Mouse (Mus musculus) hindbrain, embryonic 10.5 days (tissue): ENCODE data around the gene Atg5. TPM values are rescaled to one million over a fixed set of nuclear protein-coding genes. Genes with fewer than 3 reads are reported as not detected.

Experiments
- DNase-seq: peaks from one replicate; pipeline ENCODE4 v3.0.0-alpha.2; 2017; ENCODE audit warnings: low spot score
- H3K27ac ChIP-seq: fragments of 300-500 bp; sonication (generic); 2 replicates; pipeline ENCODE4 v1.5.1; 2016; ENCODE audit warnings: mild to moderate bottlenecking, moderate library complexity
- H3K27me3 ChIP-seq: fragments of 300-500 bp; sonication (generic); 2 replicates; pipeline ENCODE4 v1.6.1; 2016; ENCODE audit warnings: mild to moderate bottlenecking; ENCODE audit not compliant: poor library complexity, insufficient read depth, severe bottlenecking
- H3K36me3 ChIP-seq: fragments of 300-500 bp; sonication (generic); 2 replicates; pipeline ENCODE4 v1.6.1; 2016; ENCODE audit warnings: mild to moderate bottlenecking, moderate library complexity
- H3K4me1 ChIP-seq: fragments of 300-500 bp; sonication (generic); replicated peaks from 2 replicates; pipeline ENCODE4 v1.6.1; 2016; ENCODE audit warnings: mild to moderate bottlenecking
- H3K4me3 ChIP-seq: fragments of 300-500 bp; sonication (generic); 2 replicates; pipeline ENCODE4 v1.5.1; 2016; ENCODE audit warnings: mild to moderate bottlenecking, moderate library complexity
- H3K9me3 ChIP-seq: fragments of 300-500 bp; sonication (generic); 2 replicates; pipeline ENCODE4 v1.6.1; 2016; ENCODE audit warnings: mild to moderate bottlenecking, moderate library complexity
- WGBS: fragments of 180-500 bp; shearing (Covaris S2); methylation state at CpG from one replicate; pipeline ENCODE4 v1.1.7; 2016; 5-methylcytosine and 5-hydroxymethylcytosine counted together
- polyA plus RNA-seq: library from polyadenylated mRNA; unstranded; fragments of >200 nt; fragmentation: Nextera tagmentation; extraction: Ambion mirVana; gene quantifications from 2 replicates; pipeline ENCODE4 v1.2.1, GENCODE M21; 2016

Gene Atg5
- polyA plus RNA-seq, 1 experiment from 2014 or later = 52.5 TPM

DNA sequence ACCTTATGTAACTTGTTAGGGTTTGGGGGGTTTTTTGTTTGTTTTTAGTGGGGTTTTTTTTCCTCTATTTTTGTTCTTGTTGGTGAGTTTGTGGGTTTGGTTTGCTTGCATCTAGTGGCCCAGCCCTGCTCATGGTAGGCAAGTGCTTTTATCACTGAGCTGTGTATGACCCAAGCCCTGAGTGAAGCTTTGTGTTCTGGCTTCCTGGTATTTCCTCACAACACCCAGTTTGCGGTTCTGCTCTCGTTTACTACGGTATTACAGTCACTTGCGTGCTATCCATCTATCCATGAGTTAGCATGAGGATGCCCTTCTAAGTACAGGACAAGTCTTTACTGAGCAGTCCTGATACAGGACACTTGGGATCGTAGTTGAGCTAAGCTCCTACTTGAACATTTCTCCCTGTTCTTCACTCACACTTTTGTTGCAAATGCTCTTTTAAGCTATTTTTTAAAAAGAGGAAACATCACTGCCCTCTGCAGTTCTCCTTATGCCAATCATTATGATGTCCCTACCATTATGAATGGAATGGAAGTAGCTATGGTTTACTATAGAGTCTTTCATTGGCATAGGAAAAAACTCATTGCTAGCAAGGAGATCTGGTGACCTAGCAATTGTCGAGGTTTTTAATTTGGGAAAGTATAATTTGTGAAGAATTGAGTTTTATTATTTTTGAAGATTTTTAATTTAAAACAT is 73.8 kb downstream of the Atg5 start:
- no peaks in the 10 kb centered on the region for H3K27me3 ChIP-seq
- 93% methylated on average over 6 of the region's 6 CpGs for WGBS
- no peak overlapping the region for H3K27ac ChIP-seq
- no peak overlapping the region for H3K4me3 ChIP-seq
- H3K4me1 ChIP-seq = peaks cover 10% of the 10 kb centered on the region
- H3K36me3 ChIP-seq = 0 out of 2 replicates have a peak, but pooled peaks cover 3% of the 10 kb centered on the region
- no peak for DNase-seq
- no peaks in the 10 kb centered on the region for H3K9me3 ChIP-seq

DNA sequence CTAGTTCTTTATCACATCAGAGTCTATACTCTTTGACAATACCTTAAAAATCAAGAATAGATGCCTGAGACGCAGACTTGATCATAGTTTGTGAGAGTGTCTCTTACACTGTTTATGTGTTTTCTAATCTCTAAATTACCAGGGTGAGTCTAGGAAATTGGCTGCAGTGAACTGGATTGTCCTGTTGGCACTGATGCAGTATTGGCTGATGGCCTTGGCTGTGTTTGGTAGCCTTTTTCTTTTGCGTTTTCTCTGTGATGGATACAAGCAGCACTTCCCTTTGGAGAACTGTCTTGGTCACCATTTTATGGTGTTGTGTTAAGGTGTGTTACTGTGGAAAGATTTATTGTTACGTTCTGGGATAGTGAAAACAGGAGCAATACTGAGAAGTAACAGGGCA is 75.2 kb downstream of the Atg5 start:
- Histone ChIP-seq H3K36me3 (peaks cover 11% of the 10 kb centered on the region; the same call in 1 of the 2 replicates), H3K27ac (no peak overlapping the region), H3K4me1 (peaks cover 4% of the 10 kb centered on the region), H3K27me3 (no peaks in the 10 kb centered on the region), H3K4me3 (no peak overlapping the region), H3K9me3 (no peaks in the 10 kb centered on the region)
- no peak for DNase-seq
- WGBS = 92% methylated on average over 3 of the region's 3 CpGs

DNA sequence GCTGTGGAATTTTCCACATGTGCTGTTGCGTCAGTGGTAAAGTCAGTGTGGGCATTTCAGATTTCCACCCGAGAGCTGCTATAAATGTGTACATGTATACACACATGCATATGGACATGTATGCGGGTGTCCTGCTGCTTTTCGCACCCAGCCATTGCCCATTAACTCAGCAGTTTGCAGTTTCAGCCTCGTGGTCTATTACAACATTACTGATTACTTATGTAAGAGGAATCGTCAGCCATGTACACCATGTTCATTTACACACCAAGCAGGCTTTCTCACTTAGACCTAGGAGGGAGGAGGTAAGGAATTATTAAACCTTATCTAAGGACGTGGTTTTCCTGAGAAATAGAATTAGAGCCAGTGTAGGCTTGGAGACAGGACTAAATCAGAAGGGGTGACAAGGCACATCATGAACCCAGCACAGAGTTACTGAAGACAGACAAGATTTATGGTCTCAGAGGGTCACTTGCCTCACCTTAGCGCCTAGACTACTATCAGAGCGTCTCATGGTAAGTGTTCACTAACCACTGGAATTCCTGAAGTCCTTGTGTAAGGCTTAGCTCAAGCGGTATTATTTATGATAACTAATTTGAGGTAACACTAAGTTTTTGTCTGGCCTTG is 79.5 kb downstream of the Atg5 start:
- Histone ChIP-seq H3K4me3 (no peak overlapping the region), H3K36me3 (peaks cover 11% of the 10 kb centered on the region; the same call in 1 of the 2 replicates), H3K27ac (no peak overlapping the region), H3K27me3 (no peaks in the 10 kb centered on the region), H3K9me3 (no peaks in the 10 kb centered on the region), H3K4me1 (no peaks in the 10 kb centered on the region)
- DNase-seq = no peak
- 94% methylated on average over 10 of the region's 10 CpGs for WGBS

DNA sequence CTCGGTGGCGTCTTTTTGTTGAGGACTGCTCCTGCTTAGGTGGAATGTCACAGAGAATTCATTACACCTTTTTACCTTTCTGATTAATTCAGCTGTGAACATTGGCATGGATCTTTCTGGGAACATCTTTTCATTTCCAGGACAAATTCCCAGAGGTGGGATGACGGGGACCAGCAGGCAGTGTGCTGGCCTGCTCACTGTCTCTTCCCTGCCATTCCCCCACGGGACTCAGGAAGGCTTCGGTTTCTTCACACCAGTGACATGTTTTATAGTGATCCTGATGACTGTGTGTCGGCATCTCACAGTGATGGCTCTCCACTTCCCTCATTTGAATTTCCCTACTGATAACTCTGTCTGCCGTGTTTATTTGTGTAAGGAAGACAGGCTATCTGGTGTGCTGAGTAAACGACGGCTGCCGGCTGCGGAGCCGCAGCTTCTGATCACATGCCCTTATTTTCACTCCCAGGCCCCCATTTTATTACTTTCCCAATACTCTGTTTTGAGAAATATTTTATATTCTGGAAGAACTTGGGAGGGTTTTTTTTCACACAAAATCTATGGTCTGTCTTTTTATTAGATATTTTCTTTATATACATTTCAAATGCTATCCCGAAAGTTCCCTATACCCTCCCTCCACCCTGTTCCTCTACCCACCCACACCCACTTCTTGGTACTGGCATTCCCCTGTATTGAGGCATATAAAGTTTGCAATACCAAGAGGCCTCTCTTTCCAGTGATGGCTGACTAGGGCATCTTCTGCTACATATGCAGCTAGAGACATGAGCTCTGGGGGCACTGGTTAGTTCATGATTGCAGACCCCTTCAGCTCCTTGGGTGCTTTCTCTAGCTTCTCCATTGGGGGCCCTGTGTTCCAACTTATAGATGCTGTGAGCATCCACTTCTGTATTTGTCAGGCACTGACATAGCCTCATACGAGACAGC is 80.6 kb downstream of the Atg5 start:
- H3K27ac ChIP-seq = no peak overlapping the region
- H3K4me3 ChIP-seq = no peak overlapping the region
- peaks cover 9% of the 10 kb centered on the region; the same call in 1 of the 2 replicates for H3K36me3 ChIP-seq
- no peaks in the 10 kb centered on the region for H3K9me3 ChIP-seq
- no peak for DNase-seq
- no peaks in the 10 kb centered on the region for H3K4me1 ChIP-seq
- 76% methylated on average over 14 of the region's 14 CpGs for WGBS
- H3K27me3 ChIP-seq = no peaks in the 10 kb centered on the region

DNA sequence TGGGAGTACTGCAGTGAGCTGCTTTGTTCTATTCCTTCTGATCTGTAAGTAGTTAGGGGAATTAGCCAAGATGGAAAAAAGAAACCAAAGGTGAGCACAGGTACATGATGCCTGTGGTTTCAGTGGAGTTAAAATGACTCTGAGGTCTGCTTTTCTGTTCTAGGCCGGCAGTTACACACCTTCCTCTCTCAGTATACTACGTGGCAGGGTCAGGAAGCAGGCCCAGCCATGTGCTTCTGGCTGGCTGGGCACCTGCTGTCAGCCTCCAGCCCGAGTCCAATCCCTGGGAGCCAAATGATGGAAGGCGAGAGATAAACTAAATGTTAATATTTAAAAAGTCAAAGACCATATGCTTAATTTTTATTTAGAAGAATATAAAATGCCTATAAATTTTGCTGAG is 85.3 kb downstream of the Atg5 start:
- no peaks in the 10 kb centered on the region for H3K9me3 ChIP-seq
- peaks cover 6% of the 10 kb centered on the region for H3K4me1 ChIP-seq
- DNase-seq = no peak
- no peak overlapping the region for H3K4me3 ChIP-seq
- 81% methylated on average over 4 of the region's 4 CpGs for WGBS
- no peaks in the 10 kb centered on the region for H3K27me3 ChIP-seq
- no peak overlapping the region for H3K27ac ChIP-seq
- H3K36me3 ChIP-seq = no peaks in the 10 kb centered on the region

DNA sequence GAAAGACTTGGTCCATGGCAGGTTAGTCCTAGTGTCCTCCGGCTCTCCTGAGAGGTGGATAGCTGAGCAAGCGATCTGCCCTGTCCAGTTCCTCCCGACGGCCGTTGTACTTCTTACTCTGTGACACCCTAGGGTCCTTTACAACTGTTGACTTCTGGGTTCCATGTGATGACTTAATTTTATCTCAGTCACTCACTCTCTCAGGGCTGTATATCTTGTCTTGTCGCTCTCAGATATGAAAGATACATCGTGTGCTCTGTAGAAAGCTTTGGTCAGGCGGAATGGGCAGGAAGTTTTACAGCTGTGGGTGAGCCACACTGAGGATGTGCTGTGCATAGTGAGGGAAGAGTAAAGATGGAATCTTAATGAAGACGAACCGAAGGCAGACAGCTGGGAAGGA is 86.2 kb downstream of the Atg5 start:
- no peak overlapping the region for H3K27ac ChIP-seq
- DNase-seq = no peak
- H3K27me3 ChIP-seq = no peaks in the 10 kb centered on the region
- WGBS = 86% methylated on average over 10 of the region's 10 CpGs
- no peak overlapping the region for H3K4me3 ChIP-seq
- no peaks in the 10 kb centered on the region for H3K36me3 ChIP-seq
- no peaks in the 10 kb centered on the region for H3K9me3 ChIP-seq
- H3K4me1 ChIP-seq = peaks cover 6% of the 10 kb centered on the region

DNA sequence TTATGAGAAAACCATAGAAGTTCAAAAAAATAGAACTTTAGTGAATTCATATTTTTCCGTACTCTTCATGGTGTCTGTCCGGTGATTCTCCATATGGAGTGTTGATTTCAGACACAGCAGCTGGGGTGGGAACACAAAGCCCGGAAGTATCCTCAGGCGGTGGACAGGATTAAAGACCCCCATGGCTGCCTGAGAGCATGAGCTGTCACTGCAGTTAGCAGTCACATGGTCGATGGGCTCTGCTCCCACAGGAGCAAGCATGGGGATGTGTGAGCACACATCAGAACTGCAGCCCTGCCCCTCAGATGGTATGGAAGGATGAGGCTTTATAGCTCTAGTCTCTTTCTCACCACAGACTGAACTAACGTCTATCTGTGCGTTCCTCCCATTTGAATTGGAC is 87.1 kb downstream of the Atg5 start:
- H3K4me3 ChIP-seq = no peak overlapping the region
- no peaks in the 10 kb centered on the region for H3K27me3 ChIP-seq
- H3K4me1 ChIP-seq = peaks cover 6% of the 10 kb centered on the region
- H3K36me3 ChIP-seq = no peaks in the 10 kb centered on the region
- H3K9me3 ChIP-seq = no peaks in the 10 kb centered on the region
- DNase-seq = no peak
- WGBS = 78% methylated on average over 7 of the region's 7 CpGs
- no peak overlapping the region for H3K27ac ChIP-seq

DNA sequence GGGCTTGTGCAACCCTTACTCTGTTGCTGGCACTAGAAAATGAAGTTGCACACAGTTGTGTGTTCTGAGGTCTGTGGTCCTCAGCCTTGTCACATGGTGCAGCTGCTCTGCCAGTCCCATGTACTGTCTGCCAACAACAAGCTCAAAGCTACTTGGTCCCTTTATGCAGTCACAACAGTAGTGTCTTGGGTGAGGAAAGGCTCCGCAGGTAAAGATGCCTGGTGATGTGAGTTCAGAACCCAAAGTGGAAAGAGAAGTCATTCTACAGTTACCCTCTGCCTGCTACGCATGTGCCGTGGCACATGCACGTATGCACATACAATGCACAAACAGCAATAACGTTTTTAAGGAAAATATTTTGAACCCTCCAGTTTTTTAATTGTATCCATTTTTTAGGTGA is 88.5 kb downstream of the Atg5 start:
- DNase-seq = no peak
- Histone ChIP-seq H3K4me1 (peaks cover 6% of the 10 kb centered on the region), H3K9me3 (no peaks in the 10 kb centered on the region), H3K27me3 (no peaks in the 10 kb centered on the region), H3K27ac (no peak overlapping the region), H3K36me3 (no peaks in the 10 kb centered on the region), H3K4me3 (no peak overlapping the region)
- 93% methylated on average over 5 of the region's 5 CpGs for WGBS

DNA sequence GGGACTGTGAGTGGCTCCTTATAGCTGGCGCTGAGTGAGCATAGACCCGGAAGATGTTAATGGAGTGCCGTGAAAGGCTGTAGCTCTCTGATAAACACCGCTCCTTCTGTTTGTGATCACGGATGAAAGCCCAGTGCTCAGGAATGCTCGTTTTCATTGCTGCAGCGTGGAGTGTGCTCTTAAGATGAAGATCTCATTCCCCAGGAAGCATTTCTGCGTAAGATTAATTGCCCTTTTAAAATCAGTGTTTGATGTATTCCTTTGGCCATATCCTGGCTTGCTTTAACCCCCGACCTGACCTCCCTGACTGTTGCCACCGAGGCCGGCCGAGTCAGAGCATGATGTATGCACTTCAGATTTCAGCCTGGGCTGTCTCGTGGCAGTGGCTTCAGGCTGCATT is 89.2 kb downstream of the Atg5 start:
- H3K36me3 ChIP-seq = no peaks in the 10 kb centered on the region
- DNase-seq = no peak
- no peaks in the 10 kb centered on the region for H3K9me3 ChIP-seq
- H3K27me3 ChIP-seq = no peaks in the 10 kb centered on the region
- WGBS = 33% methylated on average over 13 of the region's 13 CpGs
- H3K27ac ChIP-seq = no peak overlapping the region
- H3K4me1 ChIP-seq = peaks cover 6% of the 10 kb centered on the region
- no peak overlapping the region for H3K4me3 ChIP-seq

DNA sequence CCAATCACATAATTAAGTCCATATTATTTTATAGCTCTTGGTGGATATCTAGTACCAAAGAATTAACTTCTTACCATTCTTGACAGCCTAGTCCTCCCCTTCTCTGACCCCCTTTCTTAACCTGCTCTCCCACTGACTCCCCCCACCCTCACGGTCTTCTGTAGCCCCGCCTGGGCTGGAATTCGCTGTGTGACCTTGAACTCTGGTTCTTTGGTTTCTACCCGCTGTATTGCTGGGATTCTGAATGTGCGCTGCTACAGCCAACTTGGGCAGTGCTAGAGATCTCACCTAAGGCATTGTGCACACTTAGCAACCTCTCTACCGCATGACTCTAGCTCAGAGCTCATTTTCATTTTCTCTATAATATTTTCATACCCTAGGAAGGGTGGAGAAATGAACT is 90.7 kb downstream of the Atg5 start:
- Histone ChIP-seq H3K27ac (no peak overlapping the region), H3K36me3 (0 out of 2 replicates have a peak, but pooled peaks cover 4% of the 10 kb centered on the region), H3K4me3 (no peak overlapping the region), H3K4me1 (peaks cover 6% of the 10 kb centered on the region), H3K27me3 (no peaks in the 10 kb centered on the region), H3K9me3 (no peaks in the 10 kb centered on the region)
- WGBS = 89% methylated on average over 6 of the region's 6 CpGs
- DNase-seq = no peak

DNA sequence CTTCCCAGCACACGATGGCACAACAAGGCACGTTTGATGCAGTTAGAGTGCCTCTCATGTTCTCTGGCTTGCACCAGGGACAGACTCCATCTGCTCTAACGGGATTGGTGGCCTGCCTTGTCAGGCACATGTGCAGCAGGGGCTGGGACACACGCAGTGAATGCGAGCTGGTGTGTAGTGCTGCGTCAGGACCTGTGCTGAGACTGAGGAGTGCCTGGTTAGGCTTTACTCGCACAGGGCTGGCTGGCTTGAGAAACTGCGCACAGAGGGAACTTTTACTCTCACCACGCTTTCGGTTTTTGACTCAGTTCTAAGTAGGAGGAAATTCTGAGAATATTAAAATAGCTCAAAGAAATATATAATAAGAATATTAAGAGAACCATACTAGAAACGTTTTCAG is 92.5 kb downstream of the Atg5 start:
- no peak for DNase-seq
- Histone ChIP-seq H3K27ac (no peak overlapping the region; the same call in 1 of the 2 replicates), H3K9me3 (no peaks in the 10 kb centered on the region), H3K36me3 (0 out of 2 replicates have a peak, but pooled peaks cover 4% of the 10 kb centered on the region), H3K4me3 (no peak overlapping the region), H3K27me3 (no peaks in the 10 kb centered on the region), H3K4me1 (peaks cover 14% of the 10 kb centered on the region)
- WGBS = 86% methylated on average over 11 of the region's 11 CpGs

DNA sequence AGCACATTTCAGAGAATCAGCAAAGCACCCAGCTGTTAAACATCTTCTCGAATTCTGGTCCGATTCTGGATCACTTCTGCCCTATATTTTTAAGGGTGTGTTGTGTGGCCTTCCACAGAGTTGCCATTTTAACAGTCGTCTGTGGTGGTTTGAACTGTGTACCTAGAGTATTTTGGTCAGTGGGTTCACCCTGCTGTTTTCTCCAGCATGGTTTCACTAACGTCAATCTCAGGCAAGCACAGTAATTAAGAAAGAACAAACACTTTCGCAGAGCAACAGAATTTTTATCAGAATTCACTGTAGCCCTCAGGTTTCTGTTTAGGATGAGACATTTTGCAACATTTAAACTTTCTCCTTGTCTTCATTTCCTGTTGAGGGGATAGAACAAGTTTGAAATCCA is 94.3 kb downstream of the Atg5 start:
- no peaks in the 10 kb centered on the region for H3K27me3 ChIP-seq
- no peak overlapping the region for H3K27ac ChIP-seq
- H3K9me3 ChIP-seq = no peaks in the 10 kb centered on the region
- H3K36me3 ChIP-seq = 0 out of 2 replicates have a peak, but pooled peaks cover 6% of the 10 kb centered on the region
- DNase-seq = no peak
- WGBS = 89% methylated on average over 5 of the region's 5 CpGs
- H3K4me3 ChIP-seq = no peak overlapping the region
- peaks cover 10% of the 10 kb centered on the region for H3K4me1 ChIP-seq

DNA sequence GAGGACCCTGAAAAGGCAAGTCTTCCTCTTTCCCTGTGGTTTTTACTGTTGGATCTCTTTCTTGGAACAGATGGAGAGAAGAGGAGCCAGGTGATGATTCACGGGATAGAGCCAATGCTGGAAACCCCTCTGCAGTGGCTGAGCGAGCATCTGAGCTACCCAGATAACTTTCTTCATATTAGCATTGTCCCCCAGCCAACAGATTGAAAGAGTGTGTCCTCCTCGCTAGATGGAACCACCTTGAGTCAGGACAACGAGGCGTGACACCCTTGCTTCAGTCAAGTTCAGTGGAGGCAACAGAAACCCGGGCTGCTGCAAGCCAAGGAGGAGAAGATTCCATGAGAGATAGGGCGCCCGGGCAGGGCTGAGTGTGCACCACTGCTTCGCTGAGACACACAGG is 94.7 kb downstream of the Atg5 start:
- H3K36me3 ChIP-seq = 0 out of 2 replicates have a peak, but pooled peaks cover 8% of the 10 kb centered on the region
- no peak overlapping the region for H3K27ac ChIP-seq
- WGBS = 89% methylated on average over 9 of the region's 9 CpGs
- no peaks in the 10 kb centered on the region for H3K27me3 ChIP-seq
- no peak for DNase-seq
- H3K9me3 ChIP-seq = no peaks in the 10 kb centered on the region
- peaks cover 8% of the 10 kb centered on the region for H3K4me1 ChIP-seq
- H3K4me3 ChIP-seq = no peak overlapping the region
